Mouse (Mus musculus): Measurements from ENCODE around the gene Ell3. TPM values are rescaled to one million over a fixed set of nuclear protein-coding genes. Genes with fewer than 3 reads are reported as not detected.

Gene Ell3
- total and polyA plus RNA-seq, 3 experiments: not detected

Other genes with a start within 250 kb of the Ell3 start
- 13.4 and 16.6 TPM in 2 replicates for gene Trp53bp1, start 172.9 kb downstream of the Ell3 start, total RNA-seq (2012; rRNA removed)
- gene Trp53bp1, start 172.9 kb downstream of the Ell3 start, polyA plus RNA-seq (2012; ENCODE audit: insufficient read depth in 1 of 2, insufficient read length in 2 of 2, low read depth in 1 of 2, low replicate concordance in 2 of 2, missing spikeins in 1 of 2): 100 to 1,000 TPM in 1 of 2 experiments, 10 to 100 TPM in 1; 37.3 to 160 TPM
- 0.77 and 2.6 TPM in 2 replicates for gene Map1a, start 154.7 kb downstream of the Ell3 start, total RNA-seq (2012; rRNA removed)
- gene Map1a, start 154.7 kb downstream of the Ell3 start, polyA plus RNA-seq (2012; ENCODE audit: insufficient read depth in 1 of 2, insufficient read length in 2 of 2, low read depth in 1 of 2, low replicate concordance in 2 of 2, missing spikeins in 1 of 2): 1 to 10 TPM in 1 of 2 experiments, not detected in 1; 9.4 TPM
- 8.7 and 10.4 TPM in 2 replicates for gene Ppip5k1, start 88.9 kb downstream of the Ell3 start, total RNA-seq (2012; rRNA removed)
- gene Ppip5k1, start 88.9 kb downstream of the Ell3 start, polyA plus RNA-seq (2012; ENCODE audit: insufficient read depth in 1 of 2, insufficient read length in 2 of 2, low read depth in 1 of 2, low replicate concordance in 2 of 2, missing spikeins in 1 of 2): 10 to 100 TPM in 1 of 2 experiments, not detected in 1; 14.8 TPM
- not detected in 2 replicates for gene Ckmt1, start 86.6 kb downstream of the Ell3 start, total RNA-seq (2012; rRNA removed)
- gene Ckmt1, start 86.6 kb downstream of the Ell3 start, polyA plus RNA-seq (2012; ENCODE audit: insufficient read depth in 1 of 2, insufficient read length in 2 of 2, low read depth in 1 of 2, low replicate concordance in 2 of 2, missing spikeins in 1 of 2): not detected
- gene Strc, start 57.1 kb downstream of the Ell3 start, total RNA-seq (2012; rRNA removed): not detected in 2 replicates
- gene Strc, start 57.1 kb downstream of the Ell3 start, polyA plus RNA-seq (2012; ENCODE audit: insufficient read depth in 1 of 2, insufficient read length in 2 of 2, low read depth in 1 of 2, low replicate concordance in 2 of 2, missing spikeins in 1 of 2): not detected
- 70.7 and 89.4 TPM in 2 replicates for gene Pdia3, start 30.5 kb downstream of the Ell3 start, total RNA-seq (2012; rRNA removed)
- 100 to 1,000 TPM; 471 to 473 TPM for gene Pdia3, start 30.5 kb downstream of the Ell3 start, polyA plus RNA-seq (2012; ENCODE audit: insufficient read depth in 1 of 2, insufficient read length in 2 of 2, low read depth in 1 of 2, low replicate concordance in 2 of 2, missing spikeins in 1 of 2)
- gene Catsper2, start 30.5 kb downstream of the Ell3 start, total RNA-seq (2012; rRNA removed): 1.1 and 1.2 TPM in 2 replicates
- gene Catsper2, start 30.5 kb downstream of the Ell3 start, polyA plus RNA-seq (2012; ENCODE audit: insufficient read depth in 1 of 2, insufficient read length in 2 of 2, low read depth in 1 of 2, low replicate concordance in 2 of 2, missing spikeins in 1 of 2): 1 to 10 TPM in 1 of 2 experiments, not detected in 1; 2.5 TPM
- gene Serf2, start 4.9 kb upstream of the Ell3 start, total RNA-seq (2012; rRNA removed): 352 and 370 TPM in 2 replicates
- 100 to 1,000 TPM in 1 of 2 experiments, not detected in 1; 469 TPM for gene Serf2, start 4.9 kb upstream of the Ell3 start, polyA plus RNA-seq (2012; ENCODE audit: insufficient read depth in 1 of 2, insufficient read length in 2 of 2, low read depth in 1 of 2, low replicate concordance in 2 of 2, missing spikeins in 1 of 2)
- 8.5 and 17.6 TPM in 2 replicates for gene Hypk, start 9.0 kb upstream of the Ell3 start, total RNA-seq (2012; rRNA removed)
- 10 to 100 TPM in 1 of 2 experiments, not detected in 1; 79.7 TPM for gene Hypk, start 9.0 kb upstream of the Ell3 start, polyA plus RNA-seq (2012; ENCODE audit: insufficient read depth in 1 of 2, insufficient read length in 2 of 2, low read depth in 1 of 2, low replicate concordance in 2 of 2, missing spikeins in 1 of 2)
- 0.75 and 1.2 TPM in 2 replicates for gene Serinc4, start 12.5 kb upstream of the Ell3 start, total RNA-seq (2012; rRNA removed)
- gene Serinc4, start 12.5 kb upstream of the Ell3 start, polyA plus RNA-seq (2012; ENCODE audit: insufficient read depth in 1 of 2, insufficient read length in 2 of 2, low read depth in 1 of 2, low replicate concordance in 2 of 2, missing spikeins in 1 of 2): under 1 TPM in 1 of 2 experiments, not detected in 1; 0.38 TPM
- gene Mfap1b, start 29.8 kb upstream of the Ell3 start, total RNA-seq (2012; rRNA removed): 17.2 and 20.3 TPM in 2 replicates
- 10 to 100 TPM in 1 of 2 experiments, not detected in 1; 19.1 TPM for gene Mfap1b, start 29.8 kb upstream of the Ell3 start, polyA plus RNA-seq (2012; ENCODE audit: insufficient read depth in 1 of 2, insufficient read length in 2 of 2, low read depth in 1 of 2, low replicate concordance in 2 of 2, missing spikeins in 1 of 2)
- gene Mfap1a, start 62.4 kb upstream of the Ell3 start, total RNA-seq (2012; rRNA removed): 23.5 and 23.8 TPM in 2 replicates
- gene Mfap1a, start 62.4 kb upstream of the Ell3 start, polyA plus RNA-seq (2012; ENCODE audit: insufficient read depth in 1 of 2, insufficient read length in 2 of 2, low read depth in 1 of 2, low replicate concordance in 2 of 2, missing spikeins in 1 of 2): 10 to 100 TPM in 1 of 2 experiments, not detected in 1; 29.3 TPM
- 23.2 and 23.5 TPM in 2 replicates for gene Wdr76, start 62.4 kb upstream of the Ell3 start, total RNA-seq (2012; rRNA removed)
- 10 to 100 TPM in 1 of 2 experiments, not detected in 1; 21.8 TPM for gene Wdr76, start 62.4 kb upstream of the Ell3 start, polyA plus RNA-seq (2012; ENCODE audit: insufficient read depth in 1 of 2, insufficient read length in 2 of 2, low read depth in 1 of 2, low replicate concordance in 2 of 2, missing spikeins in 1 of 2)

All from MEL (cell line).